Mouse (Mus musculus): ENCODE data around the gene Kcnj14.

GRCm38 (mm10) chr7:45873061-45873947, 48.7 kb upstream of the Kcnj14 start:
- TF ChIP-seq CTCF (IDR thresholded peaks at IDR 0.05; ENCODE audit: low read depth) (peak; percentile 51), EP300 (IDR thresholded peaks at IDR 0.05; ENCODE audit: low read depth) (no peak)
